Mouse (Mus musculus): Measurements from ENCODE around the gene Trpm3.

DNA sequence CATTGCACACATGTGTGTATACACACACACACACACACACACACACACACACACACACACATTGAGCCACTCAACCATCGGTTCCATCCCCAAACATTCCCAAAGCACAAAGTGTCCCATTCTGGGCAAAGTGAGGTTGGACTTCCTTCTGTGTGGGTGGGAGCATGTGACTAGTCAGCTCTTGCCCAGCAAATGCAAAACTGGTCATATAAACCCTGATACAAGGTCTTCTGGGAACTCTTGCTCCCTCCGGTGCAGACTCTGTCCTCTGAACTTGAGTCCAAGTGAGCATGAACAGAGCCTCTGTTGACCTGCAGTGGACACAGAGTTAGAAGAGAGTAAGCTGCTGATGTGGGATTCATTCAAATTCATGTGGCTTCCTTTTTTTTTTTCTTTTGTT lies 899.5 kb downstream of the Trpm3 start:
- TF ChIP-seq FLI1 (IDR thresholded peaks at IDR 0.05; ENCODE audit: low read length) (no peak), GATA1 (IDR thresholded peaks at IDR 0.05; ENCODE audit: borderline replicate concordance, low read length) (no peak)
